Mouse (Mus musculus): ENCODE results near the gene Bcar3. TPM values are rescaled to one million over a fixed set of nuclear protein-coding genes. Genes with fewer than 3 reads are reported as not detected.

Bcar3 gene
- polyA plus RNA-seq, 1 experiment = 47.6 TPM

DNA sequence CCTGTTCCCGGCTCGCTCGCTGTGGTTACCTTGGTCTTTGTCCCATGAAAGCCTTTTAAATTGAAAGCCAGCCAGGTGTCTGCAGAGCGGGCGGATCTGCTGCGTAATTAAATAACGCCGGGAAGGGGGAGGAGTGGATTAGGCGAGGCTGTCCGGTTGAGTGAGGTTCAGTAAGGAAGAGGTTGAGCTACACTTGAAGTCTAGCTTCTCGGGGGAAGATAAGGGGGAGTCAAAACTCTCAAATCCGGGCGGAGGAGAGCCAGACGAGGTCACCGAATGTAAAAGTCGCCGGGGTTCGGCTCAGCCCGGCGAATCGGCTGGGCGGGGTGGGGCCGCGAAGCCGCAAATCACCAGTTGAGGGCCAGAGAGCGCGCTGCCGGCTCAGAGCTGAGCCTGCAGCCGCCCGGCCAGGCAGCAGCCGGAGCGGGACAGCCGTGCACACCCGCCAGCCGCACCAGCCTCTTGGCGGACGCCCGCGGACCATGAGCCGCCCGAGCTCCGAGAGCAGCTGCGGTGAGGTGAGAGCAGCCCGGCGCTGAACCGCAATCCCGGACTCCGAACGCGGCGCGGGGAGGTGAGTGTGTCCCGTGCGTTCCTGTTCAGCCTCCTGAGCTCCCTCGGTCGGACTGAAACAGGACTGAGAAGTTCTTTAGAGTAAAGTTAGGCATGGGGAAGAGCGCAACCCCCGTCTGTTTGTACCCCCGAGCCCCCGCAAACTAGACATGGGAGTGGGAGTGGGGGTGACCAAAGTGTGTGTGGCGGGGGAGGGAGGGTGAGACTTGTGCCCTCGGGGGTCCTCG, 125.9 kb downstream of the Bcar3 start:
- no peak for TF ChIP-seq CTCF (IDR thresholded peaks at IDR 0.05; ENCODE audit: insufficient read depth, low read length)
- TF ChIP-seq POLR2A (IDR thresholded peaks at IDR 0.05; ENCODE audit: borderline replicate concordance, extremely low read depth, low read depth, low read length) = peak; percentile 33; the same call in 1 of the 2 replicates
- peak; percentile 82 for DNase-seq
- WGBS = under 1% methylated on average over 63 of the region's 63 CpGs
- Histone ChIP-seq H3K4me3 (replicated peaks; ENCODE audit: extremely low read depth, low read depth, low read length) (peak overlapping the region; percentile 73), H3K4me1 (ENCODE audit: control insufficient read depth, insufficient read depth, low read length) (peaks cover 4% of the 10 kb centered on the region)

DNA sequence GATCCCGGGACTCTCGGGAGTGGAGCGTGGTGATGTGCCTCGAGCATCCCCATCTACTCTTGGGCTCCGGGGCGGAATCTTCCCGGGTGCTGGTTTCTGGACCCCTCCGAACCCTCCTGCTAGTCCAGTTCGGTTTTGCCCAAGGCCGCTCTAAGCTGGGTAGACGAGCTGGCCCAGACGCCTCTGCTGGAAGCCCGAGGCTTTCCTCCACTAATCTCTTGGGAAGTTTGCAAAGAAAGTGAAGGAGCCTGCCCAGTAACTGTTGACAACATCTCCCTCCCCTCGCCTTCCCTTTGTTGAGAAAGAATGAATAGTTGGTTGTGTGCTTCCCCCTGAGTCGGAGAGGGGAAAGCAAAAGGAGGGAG, 126.5 kb downstream of the Bcar3 start:
- DNase-seq = peak; percentile 47
- Histone ChIP-seq H3K4me3 (replicated peaks; ENCODE audit: extremely low read depth, low read depth, low read length) (peak overlapping the region; percentile 73), H3K4me1 (ENCODE audit: control insufficient read depth, insufficient read depth, low read length) (peaks cover 4% of the 10 kb centered on the region)
- WGBS = under 1% methylated on average over 15 of the region's 15 CpGs
- no peak for TF ChIP-seq POLR2A (IDR thresholded peaks at IDR 0.05; ENCODE audit: borderline replicate concordance, extremely low read depth, low read depth, low read length)
- TF ChIP-seq CTCF (IDR thresholded peaks at IDR 0.05; ENCODE audit: insufficient read depth, low read length) = no peak

DNA sequence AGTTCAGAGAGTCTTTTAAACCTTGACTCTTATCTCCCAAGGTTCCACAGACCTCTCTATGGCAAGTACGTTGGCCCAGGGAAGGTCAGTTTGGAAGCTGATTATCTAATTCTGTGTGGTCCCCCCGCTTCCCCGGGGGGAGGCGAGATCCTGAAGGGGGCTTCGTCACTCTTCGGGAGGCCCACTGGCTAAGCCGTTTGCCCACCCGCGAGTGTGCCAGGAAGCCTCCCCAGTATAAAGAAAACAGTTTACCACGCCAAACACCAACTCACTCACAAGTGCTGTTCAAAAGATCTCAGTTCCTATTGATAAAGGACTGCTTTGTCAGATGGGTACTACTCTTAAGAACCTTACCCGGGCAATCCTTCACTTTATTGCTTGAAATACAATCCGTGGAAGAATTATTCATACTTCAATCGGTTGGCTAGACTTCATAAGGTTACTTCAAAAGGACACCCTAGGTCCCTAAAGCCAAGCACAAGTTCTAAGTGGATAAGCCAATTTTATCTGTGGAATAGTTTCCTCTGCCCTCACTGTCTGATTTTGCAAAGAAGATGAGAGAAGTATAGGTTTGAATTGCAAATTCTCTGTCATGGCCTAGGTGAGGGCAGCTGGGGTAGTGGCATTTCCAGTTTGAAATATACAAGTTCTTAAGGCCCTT, 127.2 kb downstream of the Bcar3 start:
- Histone ChIP-seq H3K4me3 (replicated peaks; ENCODE audit: extremely low read depth, low read depth, low read length) (peak overlapping the region; percentile 39), H3K4me1 (ENCODE audit: control insufficient read depth, insufficient read depth, low read length) (peaks cover 4% of the 10 kb centered on the region)
- no peak for DNase-seq
- TF ChIP-seq POLR2A (IDR thresholded peaks at IDR 0.05; ENCODE audit: borderline replicate concordance, extremely low read depth, low read depth, low read length) (no peak), CTCF (IDR thresholded peaks at IDR 0.05; ENCODE audit: insufficient read depth, low read length) (no peak)
- WGBS = 37% methylated on average over 13 of the region's 13 CpGs

DNA sequence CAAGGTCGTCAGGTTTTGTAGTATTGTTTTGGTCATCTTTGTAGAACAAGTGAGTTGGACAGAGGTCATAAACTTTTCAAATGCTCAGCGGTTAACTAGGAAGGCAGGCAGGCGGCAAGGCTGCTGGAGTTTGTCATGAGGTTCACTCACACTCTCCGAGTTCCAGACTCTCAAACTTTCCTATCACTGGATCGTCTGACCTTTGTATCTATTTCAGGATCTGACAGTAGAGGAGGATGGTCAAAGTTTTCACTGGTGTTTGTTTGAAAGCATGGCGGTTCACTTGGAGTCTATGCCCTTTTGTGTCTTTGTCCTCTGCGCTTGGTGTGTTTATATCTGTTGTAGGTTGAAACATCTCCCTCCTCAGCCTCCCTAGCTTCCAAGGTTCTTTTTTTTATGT, 127.9 kb downstream of the Bcar3 start:
- WGBS = 52% methylated on average over 7 of the region's 7 CpGs
- peaks cover 4% of the 10 kb centered on the region for H3K4me1 ChIP-seq (ENCODE audit: control insufficient read depth, insufficient read depth, low read length)
- DNase-seq = no peak
- no peak for TF ChIP-seq CTCF (IDR thresholded peaks at IDR 0.05; ENCODE audit: insufficient read depth, low read length)
- TF ChIP-seq POLR2A (IDR thresholded peaks at IDR 0.05; ENCODE audit: borderline replicate concordance, extremely low read depth, low read depth, low read length) = no peak
- no peak overlapping the region for H3K4me3 ChIP-seq (replicated peaks; ENCODE audit: extremely low read depth, low read depth, low read length)

DNA sequence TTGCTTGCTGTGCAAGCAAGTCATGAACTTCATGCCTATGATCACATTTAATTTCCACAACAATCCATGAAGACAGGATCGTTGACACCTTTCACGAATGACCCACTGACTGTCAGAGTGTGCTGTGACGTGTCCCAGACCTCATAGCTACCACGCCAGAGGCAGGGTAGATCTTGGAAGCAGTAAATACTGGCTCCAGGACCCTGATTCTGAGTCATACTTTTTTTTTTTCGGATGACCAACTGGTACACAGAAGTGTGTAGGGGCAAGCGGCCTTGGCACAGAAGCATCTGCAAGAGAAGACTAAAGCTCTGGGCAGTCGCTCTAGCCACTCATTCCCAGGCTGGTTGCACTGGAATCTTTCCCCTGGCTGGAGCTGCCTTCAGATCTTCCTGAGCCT, 128.3 kb downstream of the Bcar3 start:
- TF ChIP-seq CTCF (IDR thresholded peaks at IDR 0.05; ENCODE audit: insufficient read depth, low read length) = no peak
- TF ChIP-seq POLR2A (IDR thresholded peaks at IDR 0.05; ENCODE audit: borderline replicate concordance, extremely low read depth, low read depth, low read length) = no peak
- DNase-seq = no peak
- WGBS = 69% methylated on average over 7 of the region's 7 CpGs
- peaks cover 4% of the 10 kb centered on the region for H3K4me1 ChIP-seq (ENCODE audit: control insufficient read depth, insufficient read depth, low read length)
- H3K4me3 ChIP-seq (replicated peaks; ENCODE audit: extremely low read depth, low read depth, low read length) = no peak overlapping the region

DNA sequence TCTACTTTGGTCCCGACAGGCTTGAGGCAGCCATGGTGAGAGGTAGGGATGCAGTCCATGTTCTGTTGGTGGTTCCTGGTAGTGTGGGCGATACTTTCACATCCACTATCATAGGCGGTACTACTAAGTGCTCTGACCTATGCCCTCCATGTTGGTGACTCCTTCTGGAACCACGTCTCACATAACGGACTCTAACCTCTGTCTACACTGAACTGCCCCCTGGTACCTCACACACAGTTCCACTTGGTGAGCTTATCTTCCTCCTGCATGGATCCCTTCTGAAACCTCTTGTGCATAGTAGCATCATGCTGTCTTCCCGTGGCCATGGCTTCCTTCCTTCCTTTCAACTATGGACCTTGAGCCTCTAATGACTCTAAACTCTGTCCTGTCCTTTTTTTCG, 129.7 kb downstream of the Bcar3 start:
- no peak for DNase-seq
- TF ChIP-seq POLR2A (IDR thresholded peaks at IDR 0.05; ENCODE audit: borderline replicate concordance, extremely low read depth, low read depth, low read length) (no peak), CTCF (IDR thresholded peaks at IDR 0.05; ENCODE audit: insufficient read depth, low read length) (no peak)
- Histone ChIP-seq H3K4me1 (ENCODE audit: control insufficient read depth, insufficient read depth, low read length) (peaks cover 3% of the 10 kb centered on the region), H3K4me3 (replicated peaks; ENCODE audit: extremely low read depth, low read depth, low read length) (no peak overlapping the region)
- 79% methylated on average over 7 of the region's 7 CpGs for WGBS

DNA sequence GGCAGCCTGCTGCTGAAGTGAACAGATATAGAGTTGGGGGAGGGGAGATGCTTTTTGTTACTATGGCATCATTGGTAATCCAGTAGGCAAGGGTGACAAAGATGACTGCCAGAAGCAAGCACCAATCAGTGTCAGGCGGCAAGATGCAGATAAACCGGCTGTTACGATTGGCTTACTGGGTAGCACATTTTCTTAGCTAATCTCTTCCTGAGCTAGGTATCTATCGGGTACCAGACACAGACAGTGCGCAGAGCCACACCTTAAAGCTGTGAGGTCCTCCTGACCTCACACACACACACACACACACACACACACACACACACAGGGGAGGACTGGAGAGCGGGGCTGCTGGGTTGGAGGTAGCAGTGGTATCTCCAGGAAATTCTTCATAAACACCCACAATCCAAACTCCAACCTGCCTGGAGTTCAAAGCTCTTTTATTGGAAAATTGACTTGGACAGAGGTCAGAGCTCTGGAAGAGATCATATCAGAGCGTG, 134.4 kb downstream of the Bcar3 start:
- 88% methylated on average over 7 of the region's 7 CpGs for WGBS
- DNase-seq = no peak

DNA sequence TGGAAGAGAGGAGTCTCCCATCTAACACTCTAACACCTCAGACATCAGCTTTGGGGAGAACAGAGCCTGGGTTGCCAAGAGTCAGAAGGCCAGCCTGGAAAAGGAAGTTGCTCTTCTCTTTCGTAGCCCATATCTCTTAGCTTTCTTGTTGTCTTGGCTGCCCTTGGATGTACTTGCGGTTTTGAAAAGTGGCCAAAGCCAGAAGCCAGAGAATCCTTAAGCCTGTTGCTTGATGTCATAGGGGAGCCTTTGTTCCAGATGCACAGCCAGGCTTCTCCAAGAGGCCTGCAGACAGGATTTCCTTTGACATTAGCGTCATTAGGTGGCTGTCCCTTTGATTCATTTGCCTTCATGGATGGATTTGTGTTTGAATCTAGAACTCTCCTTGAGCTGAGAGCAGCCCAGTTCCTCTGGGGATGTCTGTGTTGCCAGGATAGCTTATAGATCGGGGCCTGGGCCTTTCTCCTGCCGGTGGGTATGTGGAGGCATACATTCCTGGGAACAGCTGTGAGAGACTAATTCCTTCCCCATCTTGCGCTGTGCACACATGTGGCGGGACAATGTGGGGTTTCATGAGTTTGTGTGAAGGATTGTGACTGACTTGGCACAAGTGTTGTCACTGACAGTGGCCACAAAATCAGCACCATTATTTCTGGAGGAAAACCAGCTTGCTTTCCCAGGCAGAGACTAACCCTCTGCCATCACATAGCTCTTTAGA, 137.0 kb downstream of the Bcar3 start:
- WGBS = 50% methylated on average over 7 of the region's 7 CpGs
- H3K4me3 ChIP-seq (replicated peaks; ENCODE audit: extremely low read depth, low read depth, low read length) = no peak overlapping the region
- peaks cover 3% of the 10 kb centered on the region; the same call in 1 of the 2 replicates for H3K4me1 ChIP-seq (ENCODE audit: control insufficient read depth, insufficient read depth, low read length)
- TF ChIP-seq CTCF (IDR thresholded peaks at IDR 0.05; ENCODE audit: insufficient read depth, low read length) (no peak), POLR2A (IDR thresholded peaks at IDR 0.05; ENCODE audit: borderline replicate concordance, extremely low read depth, low read depth, low read length) (no peak)
- no peak for DNase-seq

More for the DNA sequence above, 134.4 kb downstream of the Bcar3 start:
- H3K4me3 ChIP-seq (replicated peaks; ENCODE audit: extremely low read depth, low read depth, low read length) = no peak overlapping the region
- TF ChIP-seq POLR2A (IDR thresholded peaks at IDR 0.05; ENCODE audit: borderline replicate concordance, extremely low read depth, low read depth, low read length) (no peak), CTCF (IDR thresholded peaks at IDR 0.05; ENCODE audit: insufficient read depth, low read length) (no peak)
- peaks cover 3% of the 10 kb centered on the region; the same call in 1 of the 2 replicates for H3K4me1 ChIP-seq (ENCODE audit: control insufficient read depth, insufficient read depth, low read length)

DNA sequence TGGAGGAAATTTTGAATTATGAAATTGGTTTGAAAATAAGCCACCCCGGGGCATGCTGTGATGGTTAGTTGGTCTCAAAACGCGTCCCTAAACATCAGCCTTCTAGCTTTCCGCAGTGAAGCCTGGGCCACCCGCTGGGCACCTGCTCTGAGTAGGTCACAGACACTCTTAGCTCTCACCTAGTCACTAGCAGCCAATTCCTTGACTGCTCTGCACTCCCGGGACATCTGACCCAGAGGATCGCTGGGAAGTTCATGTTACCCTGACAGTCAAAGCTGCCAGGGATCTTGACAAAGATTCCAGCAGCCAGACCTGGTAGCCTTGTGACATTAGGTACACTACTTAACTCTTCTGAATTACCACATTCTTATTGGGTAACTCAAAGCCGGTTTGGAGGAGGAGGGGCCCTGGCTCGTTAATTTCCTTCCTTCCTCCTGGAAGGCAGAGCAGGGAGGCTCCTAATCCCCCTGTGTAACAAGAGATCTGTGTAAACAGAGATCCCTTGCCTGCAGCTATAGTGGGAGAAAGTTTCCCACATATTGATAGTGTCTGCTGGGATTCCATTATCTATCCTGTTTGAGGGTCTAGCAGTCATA, 139.0 kb downstream of the Bcar3 start:
- no peak for TF ChIP-seq POLR2A (IDR thresholded peaks at IDR 0.05; ENCODE audit: borderline replicate concordance, extremely low read depth, low read depth, low read length)
- no peak for TF ChIP-seq CTCF (IDR thresholded peaks at IDR 0.05; ENCODE audit: insufficient read depth, low read length)
- 52% methylated on average over 9 of the region's 9 CpGs for WGBS
- Histone ChIP-seq H3K4me3 (replicated peaks; ENCODE audit: extremely low read depth, low read depth, low read length) (no peak overlapping the region), H3K4me1 (ENCODE audit: control insufficient read depth, insufficient read depth, low read length) (peaks cover 3% of the 10 kb centered on the region; the same call in 1 of the 2 replicates)
- peak; percentile 35 for DNase-seq

Measured in lung, adult 2 months (tissue).